Mouse (Mus musculus) ES-E14 (cell line): Measurements from ENCODE around the gene Agrn. TPM values are rescaled to one million over a fixed set of nuclear protein-coding genes. Genes with fewer than 3 reads are reported as not detected.
A peak's percentile ranks its signal among the peaks of the same experiment; 100 is the strongest.

ENCODE experiments used
- DNase-seq: peaks from one replicate; pipeline ENCODE4 v3.0.0-alpha.2; 2013; ENCODE audit warnings: low read depth, low spot score
- H3K27ac ChIP-seq: 2 replicates; pipeline ENCODE4 v1.5.1; 2012; ENCODE audit warnings: low read depth, mild to moderate bottlenecking, low read length, moderate library complexity, mixed read lengths; ENCODE audit not compliant: poor library complexity, insufficient read depth, severe bottlenecking
- H3K36me3 ChIP-seq: 2 replicates; pipeline ENCODE4 v1.6.1; 2012; ENCODE audit warnings: mild to moderate bottlenecking, low read length, moderate library complexity, mixed read lengths; ENCODE audit not compliant: control insufficient read depth, poor library complexity, insufficient read depth, severe bottlenecking
- H3K4me1 ChIP-seq, 2 experiments: fragments of 150-350 bp in 1 of 2; sonication (generic) in 1 of 2; 2 replicates each; pipeline ENCODE4 v1.6.1; 2012; ENCODE audit warnings: low read length in 2 of 2, mild to moderate bottlenecking in 1 of 2, mixed read lengths in 1 of 2; ENCODE audit not compliant: control insufficient read depth in 2 of 2, insufficient read depth in 2 of 2, poor library complexity in 1 of 2
- H3K4me3 ChIP-seq, 2 experiments: fragments of 150-350 bp in 1 of 2; sonication (generic) in 1 of 2; 2 replicates each; pipeline ENCODE4 v1.5.1; 2012; ENCODE audit warnings: low read length in 2 of 2, low read depth in 1 of 2, mild to moderate bottlenecking in 1 of 2, mixed read lengths in 1 of 2; ENCODE audit not compliant: insufficient read depth in 1 of 2, poor library complexity in 1 of 2, severe bottlenecking in 1 of 2
- H3K9ac ChIP-seq: 2 replicates; pipeline ENCODE4 v1.6.1; 2012; ENCODE audit warnings: low read depth, mild to moderate bottlenecking, low read length, mixed read lengths; ENCODE audit not compliant: poor library complexity, insufficient read depth, severe bottlenecking
- H3K9me3 ChIP-seq: fragments of 150-350 bp; sonication (generic); 2 replicates; pipeline ENCODE4 v1.6.1; 2012; ENCODE audit warnings: low read depth, mild to moderate bottlenecking, low read length; ENCODE audit not compliant: control insufficient read depth, insufficient read depth
- CHD2 ChIP-seq: IDR thresholded peaks from 2 replicates; pipeline ENCODE4 v1.6.1; 2014; ENCODE audit warnings: mild to moderate bottlenecking, low read depth, low read length, inconsistent platforms
- HCFC1 ChIP-seq: IDR thresholded peaks from 2 replicates; pipeline ENCODE4 v1.6.1; 2012; ENCODE audit warnings: low read length, inconsistent platforms, borderline replicate concordance; ENCODE audit not compliant: insufficient read depth
- MAFK ChIP-seq: IDR thresholded peaks from 2 replicates; pipeline ENCODE4 v1.6.1; 2014; ENCODE audit warnings: mild to moderate bottlenecking, low read depth, low read length, inconsistent platforms; ENCODE audit not compliant: insufficient read depth
- ZC3H11A ChIP-seq: IDR thresholded peaks from 2 replicates; pipeline ENCODE4 v1.6.1; 2012; ENCODE audit warnings: low read depth, mild to moderate bottlenecking, inconsistent platforms, low read length, borderline replicate concordance
- ZNF384 ChIP-seq: IDR thresholded peaks from 2 replicates; pipeline ENCODE4 v1.6.1; 2012; ENCODE audit warnings: low read depth, low read length, inconsistent platforms
- in situ Hi-C, 2 experiments: fragments of 600-800 bp; cut with MboI; formaldehyde crosslinking; loops; one replicate each; pipeline ENCODE4 v1.15.1; 2025; ENCODE audit warnings: low sequenced_read_pairs in 2 of 2, inconsistent platforms in 1 of 2; ENCODE audit not compliant: unreplicated experiment in 2 of 2
- total RNA-seq: library from RNA; depleted of rRNA; stranded (reverse); fragments of 300-350 nt; gene quantifications from 2 replicates; pipeline ENCODE4 v1.2.3, GENCODE M21; 2012

Gene Agrn
- total RNA-seq, 1 experiment: 214 TPM

DNA sequence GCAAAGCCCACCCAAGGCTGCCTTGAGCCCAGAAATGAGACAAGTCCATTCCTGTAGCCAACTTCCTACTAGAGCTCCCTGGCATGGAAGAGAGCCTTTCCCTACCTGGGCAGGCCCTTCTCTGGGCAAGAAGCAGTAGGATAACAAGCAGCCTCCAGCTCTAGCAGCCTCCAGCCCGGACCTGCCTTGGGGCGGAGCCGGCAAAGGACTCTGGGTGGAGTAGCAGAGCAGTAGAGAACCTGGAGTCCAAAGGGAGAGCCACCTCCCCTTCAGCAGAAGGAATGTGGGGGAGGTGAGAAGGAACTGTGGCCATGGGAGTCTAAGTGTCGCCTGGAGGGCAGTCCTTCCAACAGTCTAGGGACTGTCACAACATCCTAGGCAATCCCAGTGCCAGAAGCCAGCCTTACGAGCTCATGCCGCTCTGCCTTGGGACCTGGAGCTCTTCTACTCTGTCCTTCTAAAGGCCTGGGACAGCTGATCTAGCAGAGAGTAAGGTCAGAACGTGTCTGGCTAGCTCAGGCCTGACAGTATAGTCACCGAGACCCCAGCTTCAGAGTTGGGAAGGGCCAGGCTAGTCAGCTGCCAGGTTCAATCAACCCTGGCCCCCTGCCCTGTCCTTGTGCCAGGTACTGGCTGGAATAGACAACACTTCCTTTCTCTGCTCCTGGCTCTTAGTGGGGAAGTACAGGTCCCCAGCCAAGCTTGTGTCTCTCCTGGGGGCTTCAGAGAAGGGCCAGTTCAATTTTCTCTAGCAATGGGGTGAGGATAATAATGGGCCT lies 4.7 kb downstream of the Agrn start:
- H3K36me3 ChIP-seq: peaks cover 35% of the 10 kb centered on the region
- H3K9ac ChIP-seq: peak overlapping the region; percentile 63
- in situ Hi-C loops: no loop called here
- no peaks in the 10 kb centered on the region for H3K9me3 ChIP-seq
- TF ChIP-seq HCFC1 (no peak), ZC3H11A (no peak), CHD2 (no peak), ZNF384 (no peak), MAFK (no peak)
- H3K4me3 ChIP-seq: peak overlapping the region; percentile 38 to 44
- H3K27ac ChIP-seq: peak overlapping the region; percentile 97
- no peak for DNase-seq
- H3K4me1 ChIP-seq: peaks cover 25 to 60% of the 10 kb centered on the region in 2 experiments; a peak in 3 of 4 replicates

DNA sequence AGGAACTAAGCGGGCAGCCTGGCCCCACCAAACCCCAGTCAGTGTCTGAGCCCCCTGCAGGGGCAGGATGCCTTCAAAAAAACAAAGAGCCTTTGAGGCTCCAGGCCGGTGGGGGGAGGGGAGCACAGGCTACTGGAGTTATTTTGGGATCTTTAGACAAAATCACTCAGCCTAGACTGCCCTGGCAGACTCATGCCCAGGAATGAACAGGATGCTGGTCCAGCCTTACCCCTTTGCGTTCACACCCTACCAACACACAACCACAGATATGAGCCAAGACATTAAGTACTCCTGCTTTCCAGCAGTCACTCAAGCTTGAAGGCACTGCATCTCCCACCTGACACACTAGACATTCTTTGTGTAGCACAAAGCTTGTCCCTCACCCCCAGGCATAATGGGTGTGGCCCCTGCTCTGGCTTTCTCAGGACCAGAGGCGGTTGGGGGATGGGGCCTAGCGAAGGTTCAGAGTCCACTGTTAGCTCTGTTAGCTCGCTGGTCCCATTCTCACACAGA lies 8.4 kb downstream of the Agrn start:
- peak overlapping the region; percentile 95 for H3K27ac ChIP-seq
- H3K9me3 ChIP-seq: no peaks in the 10 kb centered on the region
- peaks cover 44% of the 10 kb centered on the region for H3K36me3 ChIP-seq
- in situ Hi-C loops: no loop called here
- peaks cover 26 to 65% of the 10 kb centered on the region in 2 experiments; a peak in 3 of 4 replicates for H3K4me1 ChIP-seq
- no peak for TF ChIP-seq ZC3H11A
- TF ChIP-seq CHD2: peak; percentile 57
- peak; percentile 77; the same call in 1 of the 2 replicates for TF ChIP-seq ZNF384
- no peak for TF ChIP-seq MAFK
- TF ChIP-seq HCFC1: 0 out of 2 replicates have a peak, but pooled peaks have one; percentile 36
- H3K9ac ChIP-seq: peak overlapping the region; percentile 33
- DNase-seq: peak; percentile 97
- H3K4me3 ChIP-seq: peak overlapping the region; percentile 38 to 42

DNA sequence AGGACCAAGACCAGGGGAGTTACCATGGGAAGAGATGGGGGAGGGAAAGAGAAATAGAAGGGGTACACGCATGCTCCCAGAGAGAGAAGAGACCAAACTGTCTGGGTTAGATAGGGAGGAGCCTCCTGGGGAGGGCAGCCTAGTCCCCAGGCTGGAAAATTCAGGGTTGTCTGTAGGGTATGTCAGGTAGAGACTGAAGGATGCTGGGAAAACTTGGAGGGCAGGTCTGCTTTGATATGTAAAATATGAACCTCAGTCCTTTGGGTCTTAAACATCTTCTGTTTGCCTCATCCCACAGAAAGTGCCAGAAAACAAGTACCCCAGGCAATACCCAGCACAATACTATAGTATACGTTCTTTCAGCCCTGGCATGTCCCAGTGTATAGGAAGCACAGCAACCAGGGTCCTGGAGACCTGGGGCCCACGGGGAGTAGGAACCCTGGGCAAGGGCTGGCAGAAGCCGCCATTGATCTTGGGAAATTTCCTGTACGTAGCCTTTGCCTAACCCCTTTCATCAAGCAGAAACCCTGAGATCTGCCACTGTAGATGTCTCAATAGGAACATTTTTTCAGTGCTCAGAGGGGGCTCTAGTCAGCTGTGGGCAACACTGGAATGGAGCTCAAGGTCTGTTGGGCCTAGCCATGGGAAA lies 9.0 kb downstream of the Agrn start:
- peaks cover 24 to 59% of the 10 kb centered on the region in 2 experiments; a peak in 3 of 4 replicates for H3K4me1 ChIP-seq
- H3K9me3 ChIP-seq: no peaks in the 10 kb centered on the region
- peak overlapping the region; percentile 38 to 42; a peak in 3 of 4 replicates for H3K4me3 ChIP-seq
- peaks cover 42% of the 10 kb centered on the region for H3K36me3 ChIP-seq
- peak overlapping the region; percentile 57; the same call in 1 of the 2 replicates for H3K9ac ChIP-seq
- no peak for TF ChIP-seq ZC3H11A
- no peak for TF ChIP-seq CHD2
- no peak for TF ChIP-seq MAFK
- TF ChIP-seq HCFC1: no peak
- TF ChIP-seq ZNF384: no peak
- no peak for DNase-seq
- in situ Hi-C loops: no loop called here
- H3K27ac ChIP-seq: peak overlapping the region; percentile 95

DNA sequence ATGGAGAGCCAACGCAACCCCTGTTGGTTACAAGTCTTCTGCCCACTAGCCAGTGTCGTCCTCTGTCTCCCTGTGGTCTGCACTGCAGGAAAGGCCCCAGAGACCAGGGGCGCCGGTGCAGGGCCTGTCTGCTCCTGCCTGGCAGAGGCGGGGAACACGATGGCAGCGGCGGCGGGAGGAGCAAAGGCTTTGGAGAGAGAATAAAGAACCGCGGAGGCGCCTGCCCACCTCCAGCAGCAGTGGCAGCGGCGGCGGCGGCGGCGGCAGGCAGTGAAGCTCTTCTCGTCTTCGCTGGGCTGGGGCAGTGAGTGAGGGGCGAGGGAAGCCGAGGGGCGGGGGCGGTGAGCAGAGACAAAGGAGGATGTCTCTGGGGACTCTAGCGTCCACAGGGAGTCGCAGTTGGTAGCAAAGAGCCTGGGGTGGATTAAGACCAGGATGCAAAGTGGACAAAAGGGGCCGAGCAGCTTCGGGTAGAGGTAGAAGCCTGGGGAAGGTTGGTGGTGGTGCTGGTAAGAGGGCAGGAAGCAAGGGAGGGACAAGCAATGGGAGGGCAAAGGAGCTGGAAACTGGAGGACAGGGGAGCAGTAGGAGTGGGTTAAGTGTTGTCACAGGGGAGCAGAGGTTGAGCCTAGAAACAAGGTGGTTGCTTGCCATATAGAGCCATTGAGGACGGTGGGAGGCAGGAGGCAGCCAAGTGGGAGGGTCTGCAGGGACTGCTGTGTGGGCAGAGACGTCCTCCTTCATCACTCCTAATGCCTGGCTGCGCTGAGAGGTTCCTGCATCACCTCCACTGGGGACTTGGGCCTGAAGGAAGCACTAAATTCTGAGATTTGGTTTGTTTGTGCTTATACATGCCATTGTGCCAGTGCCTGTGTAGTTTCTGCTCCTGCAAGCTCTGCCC lies 11.1 kb downstream of the Agrn start:
- no peak overlapping the region for H3K27ac ChIP-seq
- no peak for DNase-seq
- H3K4me3 ChIP-seq: peak overlapping the region; percentile 3 to 41; a peak in 3 of 4 replicates
- peaks cover 33% of the 10 kb centered on the region; the same call in 1 of the 2 replicates for H3K36me3 ChIP-seq
- peak overlapping the region; percentile 63 for H3K9ac ChIP-seq
- in situ Hi-C loops: no loop called here
- H3K4me1 ChIP-seq: peaks cover 17 to 45% of the 10 kb centered on the region in 2 experiments; a peak in 3 of 4 replicates
- H3K9me3 ChIP-seq: peaks cover 2% of the 10 kb centered on the region; the same call in 1 of the 2 replicates
- TF ChIP-seq HCFC1 (no peak), MAFK (no peak), CHD2 (no peak), ZC3H11A (no peak), ZNF384 (no peak)
